Mouse (Mus musculus): Measurements from ENCODE around the gene Plxdc1. TPM values are rescaled to one million over a fixed set of nuclear protein-coding genes. Genes with fewer than 3 reads are reported as not detected.

Plxdc1 gene
- polyA plus RNA-seq, 1 experiment from 2014 or later = 0.24 TPM

DNA sequence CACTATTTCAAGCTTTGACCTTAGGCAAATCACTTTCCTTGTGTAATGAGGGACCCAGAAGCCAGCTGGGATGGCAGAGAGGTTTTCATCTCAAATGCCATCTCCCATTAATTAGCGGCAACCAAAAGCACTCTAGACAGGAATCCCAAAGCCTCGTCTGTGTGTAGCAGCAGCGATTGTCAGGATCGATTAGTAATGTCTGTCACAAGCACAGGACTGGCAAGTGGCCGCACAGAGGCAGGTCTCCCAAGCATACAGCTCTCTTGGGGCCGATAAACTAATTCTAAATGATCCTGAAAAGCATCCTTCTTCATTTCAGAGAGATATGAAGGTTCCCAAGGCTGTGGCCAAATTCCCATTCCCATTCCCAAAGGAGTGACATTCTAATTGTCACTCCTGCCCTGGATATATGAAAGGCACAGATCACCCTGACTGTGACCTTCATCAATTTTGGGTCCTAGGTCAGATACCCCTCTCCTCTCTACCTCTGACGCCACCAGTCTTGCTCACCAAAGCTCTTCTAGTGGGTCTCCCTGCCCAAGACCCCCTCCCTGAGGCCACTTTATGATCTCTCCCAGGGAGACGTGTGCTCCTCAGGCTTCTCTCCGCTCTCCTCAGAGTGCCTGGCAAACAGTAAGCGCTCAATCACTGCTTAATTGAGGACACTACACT, 6.3 kb downstream of the Plxdc1 start:
- Histone ChIP-seq H3K36me3 (no peaks in the 10 kb centered on the region), H3K27me3 (ENCODE audit: insufficient read depth, poor library complexity, severe bottlenecking) (peaks cover 30% of the 10 kb centered on the region), H3K9me3 (no peaks in the 10 kb centered on the region), H3K4me1 (replicated peaks) (peaks cover 19% of the 10 kb centered on the region), H3K4me3 (no peak overlapping the region), H3K27ac (peak overlapping the region; percentile 75; the same call in 1 of the 2 replicates)
- WGBS = 67% methylated on average over 10 of the region's 10 CpGs
- DNase-seq (ENCODE audit: low spot score) = no peak

DNA sequence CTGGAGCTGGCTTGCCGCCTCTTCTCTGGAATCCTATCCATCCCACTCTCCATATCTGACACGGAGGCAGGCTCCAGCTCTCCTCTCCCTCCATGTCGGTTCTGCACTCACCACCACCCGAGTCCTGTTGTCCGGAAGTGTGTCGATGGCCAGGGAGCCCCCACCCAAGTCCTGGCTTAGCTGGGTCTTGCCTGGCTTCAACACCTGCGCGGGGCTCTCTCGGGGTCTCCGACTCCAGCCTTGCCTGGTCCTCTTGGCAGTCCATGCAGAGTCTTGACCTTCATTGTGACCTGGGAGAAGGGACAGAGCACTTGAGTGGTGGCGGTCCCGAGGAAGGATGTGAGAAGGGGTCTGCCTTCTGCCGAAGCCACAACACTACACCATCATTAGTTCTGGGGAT, 7.9 kb downstream of the Plxdc1 start:
- H3K4me1 ChIP-seq (replicated peaks) = peaks cover 22% of the 10 kb centered on the region
- DNase-seq (ENCODE audit: low spot score) = no peak
- WGBS = 85% methylated on average over 13 of the region's 13 CpGs

DNA sequence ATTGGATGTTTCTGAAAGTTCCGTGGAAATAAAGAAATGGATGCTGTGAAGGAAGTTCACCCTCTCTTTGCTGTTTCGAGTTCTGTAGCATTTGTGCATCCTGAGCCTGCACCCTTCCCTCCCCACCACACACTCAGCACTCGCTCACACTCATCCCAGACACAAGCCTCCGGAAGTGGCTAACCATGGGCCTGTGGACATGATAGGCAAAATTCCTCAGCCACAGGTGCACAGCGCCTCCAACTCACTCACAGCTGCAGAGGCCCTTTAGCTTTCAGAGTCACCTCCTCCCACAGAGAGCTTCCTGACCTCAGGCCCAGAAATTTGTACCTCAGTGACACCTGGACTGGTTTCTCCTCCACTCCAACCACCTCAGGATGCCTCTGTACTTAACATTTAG, 8.4 kb downstream of the Plxdc1 start:
- H3K27me3 ChIP-seq (ENCODE audit: insufficient read depth, poor library complexity, severe bottlenecking) = peaks cover 9% of the 10 kb centered on the region
- peaks cover 22% of the 10 kb centered on the region for H3K4me1 ChIP-seq (replicated peaks)
- WGBS = 80% methylated on average over 5 of the region's 5 CpGs
- H3K9me3 ChIP-seq = no peaks in the 10 kb centered on the region
- H3K36me3 ChIP-seq = no peaks in the 10 kb centered on the region
- no peak for DNase-seq (ENCODE audit: low spot score)
- no peak overlapping the region for H3K27ac ChIP-seq
- no peak overlapping the region for H3K4me3 ChIP-seq

More for the DNA sequence above, 7.9 kb downstream of the Plxdc1 start:
- H3K9me3 ChIP-seq = no peaks in the 10 kb centered on the region
- H3K27ac ChIP-seq = no peak overlapping the region
- H3K36me3 ChIP-seq = no peaks in the 10 kb centered on the region
- peaks cover 15% of the 10 kb centered on the region for H3K27me3 ChIP-seq (ENCODE audit: insufficient read depth, poor library complexity, severe bottlenecking)
- no peak overlapping the region for H3K4me3 ChIP-seq

DNA sequence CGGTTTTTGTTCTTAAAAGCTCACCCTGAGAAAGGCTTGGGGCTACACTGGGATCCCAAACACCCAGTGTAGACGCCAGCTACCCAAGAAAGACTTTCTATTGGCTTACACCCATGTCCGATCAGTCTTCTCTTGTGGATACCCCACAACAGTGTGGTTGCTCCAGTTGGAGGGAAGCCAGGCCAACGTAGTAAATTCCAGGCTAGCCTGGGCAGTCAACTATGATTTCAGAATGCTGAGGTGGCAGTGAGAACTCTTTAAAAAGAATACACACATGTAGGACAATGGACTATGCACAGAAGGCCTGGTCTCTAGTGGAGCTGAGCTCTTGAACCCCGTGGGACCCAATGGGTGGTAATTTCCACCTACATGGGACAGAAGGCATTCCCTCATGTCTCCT, 11.5 kb downstream of the Plxdc1 start:
- Histone ChIP-seq H3K36me3 (no peaks in the 10 kb centered on the region), H3K27ac (peak overlapping the region; percentile 69; the same call in 1 of the 2 replicates), H3K4me3 (no peak overlapping the region), H3K9me3 (no peaks in the 10 kb centered on the region), H3K4me1 (replicated peaks) (peaks cover 12% of the 10 kb centered on the region; the same call in 1 of the 2 replicates), H3K27me3 (ENCODE audit: insufficient read depth, poor library complexity, severe bottlenecking) (peaks cover 2% of the 10 kb centered on the region; the same call in 1 of the 2 replicates)
- 89% methylated on average over 5 of the region's 5 CpGs for WGBS
- DNase-seq (ENCODE audit: low spot score) = no peak

DNA sequence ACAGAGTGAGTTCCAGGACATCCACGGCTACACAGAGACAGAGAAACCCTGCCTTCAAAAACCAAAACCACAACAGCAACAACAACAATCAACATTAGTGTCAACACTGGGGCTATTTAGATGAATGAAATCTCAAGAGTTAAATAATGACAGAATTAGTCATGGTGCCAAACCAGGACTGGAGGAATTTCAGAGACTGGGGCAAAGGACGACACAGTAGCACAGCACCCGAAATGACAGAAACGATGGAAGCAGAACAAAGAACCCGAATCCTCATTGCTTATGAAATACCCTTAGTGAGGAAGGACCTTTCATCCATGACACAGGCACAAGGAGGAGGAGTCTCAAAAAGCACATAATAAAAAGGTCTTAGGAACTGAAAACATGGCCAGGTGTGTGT, 12.1 kb downstream of the Plxdc1 start:
- 88% methylated on average over 5 of the region's 5 CpGs for WGBS

DNA sequence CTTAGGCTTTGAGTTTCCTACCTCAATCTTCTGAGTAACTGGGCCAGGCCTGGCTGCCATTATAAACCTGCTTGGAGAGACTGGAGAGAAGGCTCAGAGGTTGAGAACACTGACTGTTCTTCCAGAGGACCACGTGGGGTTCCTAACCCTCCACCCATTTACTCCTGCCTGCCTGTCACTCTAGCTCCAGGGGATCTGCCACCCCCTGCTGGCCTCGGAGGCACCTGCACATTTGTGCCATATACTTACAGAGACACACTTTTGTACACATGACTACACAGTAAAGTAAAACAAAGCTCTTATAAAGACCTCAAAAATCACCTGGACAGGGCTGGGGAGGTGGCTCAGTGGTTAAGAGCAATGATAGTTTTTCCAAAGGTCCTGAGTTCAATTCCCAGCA, 13.8 kb downstream of the Plxdc1 start:
- WGBS = 71% methylated on average over 2 of the region's 2 CpGs
- Histone ChIP-seq H3K27ac (no peak overlapping the region), H3K4me3 (no peak overlapping the region), H3K4me1 (replicated peaks) (peaks cover 15% of the 10 kb centered on the region), H3K36me3 (no peaks in the 10 kb centered on the region), H3K9me3 (no peaks in the 10 kb centered on the region), H3K27me3 (ENCODE audit: insufficient read depth, poor library complexity, severe bottlenecking) (peaks cover 3% of the 10 kb centered on the region; the same call in 1 of the 2 replicates)
- DNase-seq (ENCODE audit: low spot score) = no peak

More for the DNA sequence above, 12.1 kb downstream of the Plxdc1 start:
- H3K27ac ChIP-seq = peak overlapping the region; percentile 69; the same call in 1 of the 2 replicates
- peaks cover 5% of the 10 kb centered on the region; the same call in 1 of the 2 replicates for H3K27me3 ChIP-seq (ENCODE audit: insufficient read depth, poor library complexity, severe bottlenecking)
- peaks cover 12% of the 10 kb centered on the region; the same call in 1 of the 2 replicates for H3K4me1 ChIP-seq (replicated peaks)
- DNase-seq (ENCODE audit: low spot score) = no peak
- no peak overlapping the region for H3K4me3 ChIP-seq
- no peaks in the 10 kb centered on the region for H3K9me3 ChIP-seq
- H3K36me3 ChIP-seq = no peaks in the 10 kb centered on the region

DNA sequence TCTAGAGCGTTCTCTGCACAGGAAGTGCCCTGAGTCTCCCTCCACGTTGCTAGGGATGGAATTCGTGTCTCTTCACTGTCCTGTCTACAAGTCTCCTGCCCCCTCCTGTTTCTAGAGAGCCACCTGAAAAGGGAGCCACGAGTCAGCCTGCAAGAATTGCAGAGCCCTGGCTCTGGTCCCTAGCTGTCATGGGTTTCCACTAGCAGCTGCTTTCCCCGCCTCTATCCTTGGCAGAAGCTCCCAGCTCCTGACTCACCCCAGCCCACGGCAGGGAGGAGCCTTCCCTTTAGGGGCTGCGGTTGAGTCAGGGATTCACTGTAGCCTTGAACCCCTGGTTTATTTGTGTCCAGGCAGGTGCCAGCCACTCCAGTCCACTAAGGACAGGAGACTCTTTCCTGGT, 15.0 kb downstream of the Plxdc1 start:
- Histone ChIP-seq H3K27me3 (ENCODE audit: insufficient read depth, poor library complexity, severe bottlenecking) (peaks cover 3% of the 10 kb centered on the region; the same call in 1 of the 2 replicates), H3K9me3 (no peaks in the 10 kb centered on the region), H3K4me1 (replicated peaks) (peaks cover 27% of the 10 kb centered on the region), H3K4me3 (no peak overlapping the region), H3K27ac (no peak overlapping the region), H3K36me3 (no peaks in the 10 kb centered on the region)
- no peak for DNase-seq (ENCODE audit: low spot score)
- WGBS = 50% methylated on average over 7 of the region's 7 CpGs

DNA sequence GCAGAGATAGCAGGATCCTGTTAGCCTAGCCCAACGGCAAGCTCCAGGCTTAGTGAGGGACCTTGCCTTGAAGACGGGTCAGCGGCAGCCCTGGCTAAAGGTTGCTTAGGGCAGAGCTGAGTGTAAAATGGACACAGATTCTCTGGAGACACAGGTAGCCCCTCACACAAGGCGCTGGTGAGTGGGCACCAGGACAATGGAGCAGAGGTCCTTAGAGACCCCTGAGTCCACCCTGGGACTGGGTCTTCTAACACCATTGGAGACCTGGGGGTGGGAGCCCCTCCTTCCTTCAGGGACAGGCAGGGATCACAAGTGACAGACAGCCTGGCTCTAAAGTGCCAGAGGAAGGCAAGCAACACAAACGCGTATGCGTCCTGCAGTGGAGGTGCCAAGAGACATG, 15.5 kb downstream of the Plxdc1 start:
- Histone ChIP-seq H3K27ac (no peak overlapping the region), H3K4me1 (replicated peaks) (peaks cover 27% of the 10 kb centered on the region), H3K36me3 (no peaks in the 10 kb centered on the region), H3K4me3 (no peak overlapping the region), H3K9me3 (no peaks in the 10 kb centered on the region), H3K27me3 (ENCODE audit: insufficient read depth, poor library complexity, severe bottlenecking) (peaks cover 3% of the 10 kb centered on the region; the same call in 1 of the 2 replicates)
- no peak for DNase-seq (ENCODE audit: low spot score)
- 86% methylated on average over 7 of the region's 7 CpGs for WGBS

DNA sequence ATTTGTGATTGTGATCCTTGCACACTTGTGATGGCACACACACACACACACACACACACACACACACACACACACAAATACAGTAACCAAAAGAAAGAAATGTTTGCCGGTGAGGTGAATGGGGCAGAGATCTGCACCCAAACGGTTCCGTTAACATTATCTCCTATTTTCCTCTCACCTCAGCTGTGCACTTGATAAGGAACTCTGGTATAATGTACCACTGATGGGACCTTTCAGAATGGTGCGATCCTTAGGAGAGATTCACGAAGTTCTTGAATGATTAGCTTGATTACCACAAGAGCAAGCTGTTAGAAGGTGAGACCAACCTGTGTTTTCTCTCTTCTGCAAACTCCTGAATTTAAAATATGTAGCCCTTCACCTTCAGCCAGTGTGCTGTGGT, 17.9 kb downstream of the Plxdc1 start:
- peaks cover 19% of the 10 kb centered on the region for H3K4me1 ChIP-seq (replicated peaks)
- H3K27me3 ChIP-seq (ENCODE audit: insufficient read depth, poor library complexity, severe bottlenecking) = peaks cover 6% of the 10 kb centered on the region; the same call in 1 of the 2 replicates
- H3K4me3 ChIP-seq = no peak overlapping the region
- DNase-seq (ENCODE audit: low spot score) = no peak
- 88% methylated on average over 5 of the region's 5 CpGs for WGBS
- H3K27ac ChIP-seq = no peak overlapping the region
- H3K36me3 ChIP-seq = no peaks in the 10 kb centered on the region
- H3K9me3 ChIP-seq = no peaks in the 10 kb centered on the region

DNA sequence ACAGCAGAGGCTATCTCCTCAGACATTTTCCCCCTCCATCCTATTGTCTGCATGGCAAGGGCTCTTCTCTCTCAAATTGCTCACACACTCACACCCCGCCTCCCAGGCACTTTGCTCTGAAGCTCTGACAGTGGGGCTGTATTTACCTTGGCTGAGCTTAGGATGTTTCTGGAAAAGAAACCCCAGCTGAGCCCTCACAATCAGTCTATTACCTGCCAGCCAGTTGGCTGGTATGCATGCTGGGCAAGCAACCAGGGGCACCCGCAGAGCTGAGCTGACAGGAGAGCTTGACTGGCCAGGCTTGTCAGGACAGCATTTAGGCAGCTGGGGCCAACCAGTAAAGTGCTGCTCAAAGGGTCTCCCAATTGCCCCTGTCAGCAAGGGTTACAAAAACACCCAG, 19.1 kb downstream of the Plxdc1 start:
- no peaks in the 10 kb centered on the region for H3K36me3 ChIP-seq
- DNase-seq (ENCODE audit: low spot score) = no peak
- H3K4me3 ChIP-seq = no peak overlapping the region
- peaks cover 19% of the 10 kb centered on the region for H3K4me1 ChIP-seq (replicated peaks)
- H3K27ac ChIP-seq = no peak overlapping the region; the same call in 1 of the 2 replicates
- H3K9me3 ChIP-seq = no peaks in the 10 kb centered on the region
- 34% methylated on average over 2 of the region's 2 CpGs for WGBS
- H3K27me3 ChIP-seq (ENCODE audit: insufficient read depth, poor library complexity, severe bottlenecking) = peaks cover 6% of the 10 kb centered on the region; the same call in 1 of the 2 replicates

DNA sequence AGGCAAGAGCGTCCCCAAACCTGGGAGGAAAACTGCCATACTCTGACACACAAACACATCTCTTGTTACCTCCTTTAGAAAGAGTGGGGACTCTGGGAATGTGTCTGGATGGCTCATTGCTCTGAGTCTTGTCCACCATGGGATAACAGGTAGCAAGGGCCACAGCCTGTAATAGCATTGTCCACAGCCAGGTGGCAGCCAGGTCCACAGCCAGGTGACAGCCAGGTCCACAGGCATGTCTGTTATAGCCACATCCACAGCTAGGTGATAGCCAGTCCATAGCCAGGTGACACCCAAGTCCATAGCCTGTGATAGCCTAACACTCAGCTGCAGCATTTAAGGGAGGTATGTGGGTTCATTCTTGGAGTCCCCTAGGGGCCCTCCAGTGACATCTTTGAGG, 25.3 kb downstream of the Plxdc1 start:
- no peak for DNase-seq (ENCODE audit: low spot score)
- Histone ChIP-seq H3K36me3 (no peaks in the 10 kb centered on the region), H3K27ac (no peak overlapping the region), H3K4me3 (no peak overlapping the region), H3K27me3 (ENCODE audit: insufficient read depth, poor library complexity, severe bottlenecking) (0 out of 2 replicates have a peak, but pooled peaks cover 3% of the 10 kb centered on the region), H3K9me3 (no peaks in the 10 kb centered on the region), H3K4me1 (replicated peaks) (peaks cover 22% of the 10 kb centered on the region)
- 84% methylated on average over 1 of the region's 1 CpGs for WGBS

DNA sequence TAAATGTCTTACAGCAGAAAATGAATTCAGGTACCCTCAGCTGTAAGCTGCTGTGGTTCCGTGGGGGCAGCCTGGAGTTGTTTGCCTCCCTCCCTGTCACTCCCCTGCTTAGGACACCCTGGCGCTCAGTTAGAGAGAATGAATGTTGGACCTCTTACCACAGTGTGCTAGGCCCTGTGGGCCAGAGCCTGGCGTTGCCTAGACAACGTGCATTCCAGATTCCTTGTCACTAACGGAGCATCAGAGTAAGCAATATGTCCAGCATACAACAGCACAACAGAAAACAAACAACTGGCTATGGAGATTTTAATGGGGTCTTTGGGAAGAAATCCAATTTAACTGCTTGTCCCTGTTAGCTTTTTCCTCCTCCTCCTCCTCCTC, 27.0 kb downstream of the Plxdc1 start:
- Histone ChIP-seq H3K4me3 (no peak overlapping the region), H3K27me3 (ENCODE audit: insufficient read depth, poor library complexity, severe bottlenecking) (no peaks in the 10 kb centered on the region), H3K9me3 (no peaks in the 10 kb centered on the region), H3K27ac (no peak overlapping the region), H3K36me3 (no peaks in the 10 kb centered on the region), H3K4me1 (replicated peaks) (peaks cover 35% of the 10 kb centered on the region)
- 53% methylated on average over 5 of the region's 5 CpGs for WGBS
- no peak for DNase-seq (ENCODE audit: low spot score)

DNA sequence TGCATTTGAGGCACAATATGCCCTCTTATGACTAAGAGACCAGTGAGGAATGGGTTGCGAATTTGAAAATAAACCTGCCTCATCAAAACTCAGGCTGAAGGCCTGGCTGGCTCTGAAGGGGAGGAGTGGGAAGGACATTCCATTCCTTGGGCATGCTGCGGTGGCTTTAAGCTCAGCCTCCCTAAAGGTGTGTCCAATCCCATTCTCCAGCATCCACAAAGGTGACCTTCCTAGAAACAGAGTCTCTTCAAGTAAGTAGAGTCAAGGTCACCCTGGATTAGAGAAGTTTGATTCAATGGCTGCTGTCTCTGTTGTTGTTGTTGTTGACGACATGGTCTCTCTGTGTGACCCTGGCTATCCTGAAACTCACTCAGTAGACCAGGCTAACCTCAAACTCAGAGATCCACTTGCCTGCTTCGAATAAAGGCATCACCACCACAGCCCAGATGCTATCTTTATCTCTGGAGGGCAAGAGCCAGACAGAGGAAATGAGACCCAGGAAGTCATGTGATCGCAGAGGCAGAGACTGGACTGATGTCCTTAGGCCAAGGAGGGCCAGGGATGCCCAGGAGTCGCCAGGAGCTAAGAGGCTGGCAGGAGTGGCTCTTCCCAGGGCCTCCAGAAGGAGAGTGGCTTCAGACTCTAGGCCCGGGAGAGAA, 27.5 kb downstream of the Plxdc1 start:
- 85% methylated on average over 7 of the region's 7 CpGs for WGBS
- no peak for DNase-seq (ENCODE audit: low spot score)
- no peak overlapping the region for H3K27ac ChIP-seq

More for the DNA sequence above, 27.5 kb downstream of the Plxdc1 start:
- no peaks in the 10 kb centered on the region for H3K36me3 ChIP-seq
- H3K9me3 ChIP-seq = no peaks in the 10 kb centered on the region
- peaks cover 35% of the 10 kb centered on the region for H3K4me1 ChIP-seq (replicated peaks)
- H3K4me3 ChIP-seq = no peak overlapping the region
- H3K27me3 ChIP-seq (ENCODE audit: insufficient read depth, poor library complexity, severe bottlenecking) = no peaks in the 10 kb centered on the region
